Mouse (Mus musculus) liver, embryonic 14.5 days (tissue): ENCODE measurements around the gene Prss34. TPM values are rescaled to one million over a fixed set of nuclear protein-coding genes. Genes with fewer than 3 reads are reported as not detected.
A peak's percentile ranks its signal among the peaks of the same experiment; 100 is the strongest.

Source experiments
- ATAC-seq: fragments of 200-750 bp; cut with Nextera tagmentation; 2 replicates; pipeline ENCODE4 v1.8.0; 2017; ENCODE audit warnings: moderate number of reproducible peaks, mild to moderate bottlenecking, moderate library complexity; ENCODE audit not compliant: insufficient read depth
- DNase-seq, 3 experiments: peaks; one replicate each; pipeline ENCODE4 v3.0.0-alpha.2; 2012 to 2013; ENCODE audit warnings: low read depth in 3 of 3, low spot score in 3 of 3
- H3K27ac ChIP-seq: fragments of 300-500 bp; sonication (generic); 2 replicates; pipeline ENCODE4 v1.5.1; 2014; ENCODE audit warnings: moderate library complexity, mild to moderate bottlenecking, control low read depth, inconsistent platforms
- H3K27me3 ChIP-seq: fragments of 300-500 bp; sonication (generic); 2 replicates; pipeline ENCODE4 v1.6.1; 2014; ENCODE audit warnings: mild to moderate bottlenecking, low read length, moderate library complexity; ENCODE audit not compliant: control insufficient read depth, insufficient read depth
- H3K36me3 ChIP-seq: fragments of 300-500 bp; sonication (generic); replicated peaks from 2 replicates; pipeline ENCODE4 v1.6.1; 2014; ENCODE audit warnings: low read depth; ENCODE audit not compliant: control insufficient read depth, insufficient read depth
- H3K4me1 ChIP-seq, 2 experiments: fragments of 200-500 bp in 1 of 2; fragments of 300-500 bp in 1 of 2; sonication (generic) in 1 of 2; replicated peaks; 2 replicates each; pipeline ENCODE4 v1.6.1; 2012 to 2014; ENCODE audit warnings: antibody characterized with exemption in 1 of 2, inconsistent platforms in 1 of 2, low read length in 1 of 2; ENCODE audit not compliant: control insufficient read depth in 2 of 2, insufficient read depth in 2 of 2
- H3K4me2 ChIP-seq: fragments of 300-500 bp; sonication (generic); 2 replicates; pipeline ENCODE4 v1.6.1; 2014; ENCODE audit warnings: low read depth, mild to moderate bottlenecking, control low read depth, moderate library complexity
- H3K4me3 ChIP-seq, 2 experiments: fragments of 200-500 bp in 1 of 2; fragments of 300-500 bp in 1 of 2; sonication (generic) in 1 of 2; 2 replicates each; pipeline ENCODE4 v1.5.1; 2012 to 2014; ENCODE audit warnings: low read depth in 2 of 2, low read length in 2 of 2, mild to moderate bottlenecking in 2 of 2, control low read depth in 1 of 2, inconsistent platforms in 1 of 2, moderate library complexity in 1 of 2; ENCODE audit not compliant: insufficient read depth in 1 of 2
- H3K9ac ChIP-seq: fragments of 300-500 bp; sonication (generic); replicated peaks from 2 replicates; pipeline ENCODE4 v1.6.1; 2014; ENCODE audit warnings: mild to moderate bottlenecking, control low read depth, moderate library complexity
- H3K9me3 ChIP-seq: fragments of 300-500 bp; sonication (generic); 2 replicates; pipeline ENCODE4 v1.6.1; 2016; ENCODE audit warnings: low read length, mixed read lengths; ENCODE audit not compliant: control insufficient read depth
- CTCF ChIP-seq: IDR thresholded peaks from 2 replicates; pipeline ENCODE4 v1.5.1; 2016; ENCODE audit warnings: antibody characterized with exemption, low read depth, control low read depth
- EP300 ChIP-seq: IDR thresholded peaks from 2 replicates; pipeline ENCODE4 v1.6.1; 2016; ENCODE audit warnings: antibody characterized with exemption, low read depth
- WGBS: fragments of 180-500 bp; shearing (Covaris S2); extraction: QIAGEN DNeasy Blood & Tissue Kit; methylation state at CpG from one replicate; pipeline ENCODE4 v1.1.7; 2014; ENCODE audit not compliant: insufficient replicate concordance; 5-methylcytosine and 5-hydroxymethylcytosine counted together
- polyA plus RNA-seq, 2 experiments: library from polyadenylated mRNA; depleted of rRNA in 1 of 2; stranded (reverse) in 1 of 2; unstranded in 1 of 2; fragments of >200 nt; fragmentation: Nextera tagmentation in 1 of 2; extraction: Ambion mirVana in 1 of 2; gene quantifications; 2 replicates each; pipeline versions ENCODE4 v1.2.1 to v1.2.3; 2012 to 2014

Gene Prss34
- polyA plus RNA-seq, 2 experiments = 1.8 to 3.6 TPM

DNA sequence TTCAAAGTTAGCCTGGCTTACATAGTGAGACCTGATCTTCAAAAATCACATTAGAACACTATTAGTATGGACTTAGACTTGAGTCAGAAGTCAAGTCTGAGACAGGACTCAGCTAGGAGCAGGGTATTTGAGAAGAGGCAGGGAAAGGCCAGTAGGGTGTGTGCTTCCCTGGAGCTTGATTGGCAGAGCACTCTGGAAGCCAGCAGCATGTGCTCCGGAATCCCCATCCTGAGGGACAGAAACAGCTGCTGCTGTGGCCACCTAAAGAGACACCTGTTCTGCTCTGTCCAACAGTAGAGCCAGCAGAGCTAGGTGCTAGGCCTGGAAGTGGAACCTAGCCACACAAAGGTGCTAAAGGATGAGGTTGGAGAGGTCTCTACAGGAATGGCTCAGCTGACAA, 4.1 kb upstream of the Prss34 start:
- Histone ChIP-seq H3K4me3 (no peak overlapping the region), H3K4me1 (0 out of 4 replicates have a peak, but pooled peaks cover 0 to 1% of the 10 kb centered on the region in 2 experiments), H3K36me3 (no peaks in the 10 kb centered on the region), H3K27me3 (no peaks in the 10 kb centered on the region), H3K9me3 (no peaks in the 10 kb centered on the region), H3K9ac (no peak overlapping the region), H3K27ac (no peak overlapping the region), H3K4me2 (no peak overlapping the region)
- ATAC-seq (no peak), DNase-seq (no peak)
- 68% methylated on average over 1 of the region's 1 CpGs for WGBS
- TF ChIP-seq CTCF (no peak), EP300 (no peak)

DNA sequence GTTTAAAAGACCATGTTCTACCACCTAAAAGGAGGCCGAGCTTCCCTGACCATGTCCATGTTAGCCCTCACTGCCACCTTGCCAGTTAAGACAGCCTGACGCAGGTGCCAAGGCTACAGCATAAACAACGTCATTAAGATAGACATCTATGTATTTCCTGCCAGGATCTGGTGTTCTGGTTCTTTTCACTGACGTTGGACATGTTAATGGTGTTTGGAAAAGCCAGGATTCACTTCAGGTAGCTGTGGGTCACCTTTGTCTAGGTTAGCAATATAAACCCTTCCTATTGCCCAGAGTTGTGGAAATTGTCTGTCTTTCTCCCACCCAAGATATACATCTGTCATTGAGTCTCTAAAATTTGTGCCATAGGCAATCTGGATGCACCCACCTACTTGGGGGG, 10.2 kb downstream of the Prss34 start, which contains the start of gene Prss28:
Prss28 (plus strand) TSS at position 301 of the 400 bp plus-strand sequence.
- no peak for ATAC-seq
- H3K4me2 ChIP-seq = no peak within 1 kb of the TSS
- no peaks in the 10 kb centered on the region for H3K9me3 ChIP-seq
- H3K4me3 ChIP-seq = no peak within 1 kb of the TSS
- no peak within 1 kb of the TSS for H3K9ac ChIP-seq
- H3K27me3 ChIP-seq = no peaks in the 10 kb centered on the region
- no peak for TF ChIP-seq CTCF
- TF ChIP-seq EP300 = no peak
- H3K27ac ChIP-seq = no peak within 1 kb of the TSS
- no peak for DNase-seq
- H3K4me1 ChIP-seq = no peaks in the 10 kb centered on the region
- WGBS = 34% methylated on average over 4 of the region's 4 CpGs
- H3K36me3 ChIP-seq = no peaks in the 10 kb centered on the region

DNA sequence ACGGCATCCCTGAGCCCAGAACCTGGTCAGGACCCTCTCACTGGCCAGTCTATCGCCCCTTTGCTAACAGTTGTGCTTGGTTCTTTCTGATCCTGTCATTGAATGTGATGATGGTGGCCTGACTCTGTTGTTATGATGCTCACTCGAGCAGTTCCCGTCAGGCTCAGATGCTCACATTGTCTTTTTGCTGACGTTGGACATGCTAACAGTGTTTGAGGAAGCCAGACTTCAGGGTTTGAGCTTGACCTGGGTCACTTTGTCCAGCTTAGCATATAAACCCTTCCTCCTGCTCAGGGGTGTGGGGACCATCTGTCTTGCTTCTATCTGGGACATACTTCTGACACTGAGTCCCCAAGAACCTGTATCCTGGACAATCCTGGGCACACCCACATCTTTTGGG, 20.2 kb downstream of the Prss34 start, which contains the start of gene Prss29:
Prss29 (plus strand) TSS at position 301 of the 400 bp plus-strand sequence.
- Histone ChIP-seq H3K4me2 (no peak within 1 kb of the TSS), H3K9ac (no peak within 1 kb of the TSS), H3K27ac (no peak within 1 kb of the TSS), H3K4me3 (no peak within 1 kb of the TSS), H3K27me3 (no peaks in the 10 kb centered on the region), H3K4me1 (peaks cover 0 to 3% of the 10 kb centered on the region in 2 experiments; a peak in 1 of 4 replicates), H3K9me3 (no peaks in the 10 kb centered on the region), H3K36me3 (no peaks in the 10 kb centered on the region)
- WGBS = 45% methylated on average over 5 of the region's 5 CpGs
- no peak for ATAC-seq
- no peak for TF ChIP-seq EP300
- TF ChIP-seq CTCF = no peak
- DNase-seq = no peak

DNA sequence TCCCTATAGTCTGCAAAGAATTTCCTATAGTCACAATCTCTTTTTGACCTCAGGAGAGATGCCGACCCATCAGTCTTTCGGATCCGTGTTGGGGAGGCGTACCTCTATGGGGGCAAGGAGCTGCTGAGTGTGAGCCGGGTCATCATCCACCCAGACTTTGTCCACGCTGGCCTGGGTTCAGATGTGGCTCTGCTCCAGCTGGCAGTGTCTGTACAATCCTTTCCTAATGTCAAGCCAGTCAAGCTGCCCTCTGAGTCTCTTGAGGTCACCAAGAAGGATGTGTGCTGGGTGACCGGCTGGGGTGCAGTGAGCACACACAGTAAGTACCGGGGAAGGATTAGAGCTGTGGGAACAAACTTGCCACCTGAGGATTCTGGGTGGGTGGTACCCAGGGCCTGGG, 22.6 kb downstream of the Prss34 start:
- 71% methylated on average over 8 of the region's 8 CpGs for WGBS
- no peak overlapping the region for H3K4me3 ChIP-seq
- H3K4me2 ChIP-seq = no peak overlapping the region
- DNase-seq (no peak), ATAC-seq (no peak)
- peaks cover 0 to 9% of the 10 kb centered on the region in 2 experiments; a peak in 1 of 4 replicates for H3K4me1 ChIP-seq
- H3K36me3 ChIP-seq = no peaks in the 10 kb centered on the region
- TF ChIP-seq CTCF (no peak), EP300 (no peak)
- H3K9ac ChIP-seq = no peak overlapping the region
- H3K27ac ChIP-seq = no peak overlapping the region
- H3K27me3 ChIP-seq = no peaks in the 10 kb centered on the region
- H3K9me3 ChIP-seq = no peaks in the 10 kb centered on the region

DNA sequence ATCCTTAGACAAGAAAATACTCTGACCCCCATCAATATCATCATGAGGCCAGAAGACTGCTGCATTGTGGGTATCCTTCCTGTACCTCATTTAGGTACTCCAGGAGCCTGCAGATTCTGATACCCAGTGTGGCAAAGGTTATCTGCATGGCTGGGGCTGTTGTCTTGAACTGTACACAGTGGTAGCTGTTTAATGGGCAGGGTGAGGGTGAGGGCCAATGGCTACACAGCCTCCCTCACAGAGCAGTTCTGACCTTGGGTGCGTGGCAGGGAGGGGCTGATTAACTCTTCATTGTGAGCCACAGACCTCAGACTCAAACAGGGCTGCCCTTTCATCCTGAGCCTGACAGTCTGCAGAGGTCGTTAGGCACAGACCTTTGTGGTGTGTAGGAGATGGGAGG, 24.7 kb downstream of the Prss34 start:
- DNase-seq (peak in 1 of 3 experiments; percentile 3), ATAC-seq (peak; percentile 55)
- H3K9me3 ChIP-seq = no peaks in the 10 kb centered on the region
- H3K36me3 ChIP-seq = no peaks in the 10 kb centered on the region
- no peak overlapping the region for H3K9ac ChIP-seq
- peaks cover 0 to 9% of the 10 kb centered on the region in 2 experiments; a peak in 1 of 4 replicates for H3K4me1 ChIP-seq
- TF ChIP-seq CTCF (no peak), EP300 (no peak)
- no peak overlapping the region for H3K4me2 ChIP-seq
- H3K27ac ChIP-seq = no peak overlapping the region
- no peaks in the 10 kb centered on the region for H3K27me3 ChIP-seq
- H3K4me3 ChIP-seq = no peak overlapping the region
- WGBS = 16% methylated on average over 2 of the region's 2 CpGs

DNA sequence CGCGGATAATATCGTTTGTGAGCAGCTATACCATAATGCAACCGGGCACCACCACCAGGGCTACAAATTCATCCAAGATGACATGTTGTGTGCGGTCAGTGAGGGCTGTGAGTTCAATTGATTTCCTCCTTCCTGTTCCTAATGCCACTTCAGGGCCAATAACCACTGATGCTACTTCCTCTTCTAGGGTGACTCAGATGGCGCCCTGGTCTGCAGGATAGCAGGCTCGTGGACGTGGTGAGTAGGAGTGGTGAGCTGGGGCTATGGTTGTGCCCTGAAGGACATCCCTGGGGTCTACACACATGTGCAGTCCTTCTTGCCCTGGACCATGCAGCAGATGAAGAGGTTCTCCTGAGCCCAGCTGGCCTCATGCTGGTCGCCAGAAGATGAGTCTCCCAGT, 34.1 kb downstream of the Prss34 start:
- Histone ChIP-seq H3K4me1 (no peaks in the 10 kb centered on the region), H3K9ac (no peak overlapping the region), H3K9me3 (no peaks in the 10 kb centered on the region), H3K4me3 (no peak overlapping the region), H3K36me3 (no peaks in the 10 kb centered on the region), H3K27me3 (no peaks in the 10 kb centered on the region; the same call in 1 of the 2 replicates), H3K4me2 (no peak overlapping the region), H3K27ac (no peak overlapping the region)
- TF ChIP-seq CTCF = no peak
- TF ChIP-seq EP300 = no peak
- ATAC-seq = no peak
- WGBS = 17% methylated on average over 9 of the region's 9 CpGs
- DNase-seq = no peak
